Mouse (Mus musculus) c-Kit-positive CD71-positive TER-119-positive erythroid progenitor cells, embryonic 14.5 days (primary cell): ENCODE results near the gene Baiap2.

Experiments
- DNase-seq: peaks from one replicate; pipeline ENCODE4 v3.0.0-alpha.2; 2013; ENCODE audit warnings: low spot score

Baiap2 gene

DNA sequence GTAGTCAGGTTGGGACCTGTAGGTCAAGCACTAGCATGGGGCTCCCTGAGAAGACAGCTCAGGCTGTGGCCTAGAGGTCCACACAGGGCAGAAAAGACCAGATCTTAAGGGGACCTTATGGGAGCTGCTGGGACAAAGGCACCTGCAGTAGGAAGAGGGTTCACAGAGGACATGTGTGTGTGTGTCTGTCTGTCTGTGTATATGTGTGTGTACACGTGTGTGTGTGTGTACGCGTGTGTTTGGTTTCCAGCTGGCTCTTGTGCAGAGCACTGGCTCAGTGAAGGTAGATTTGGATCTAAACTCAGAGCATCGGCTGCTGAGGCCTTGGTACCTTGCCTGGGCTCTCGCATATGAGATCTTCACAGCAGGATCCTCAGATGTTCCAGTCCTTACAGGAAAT, 21.9 kb upstream of the Baiap2 start:
- DNase-seq: no peak

DNA sequence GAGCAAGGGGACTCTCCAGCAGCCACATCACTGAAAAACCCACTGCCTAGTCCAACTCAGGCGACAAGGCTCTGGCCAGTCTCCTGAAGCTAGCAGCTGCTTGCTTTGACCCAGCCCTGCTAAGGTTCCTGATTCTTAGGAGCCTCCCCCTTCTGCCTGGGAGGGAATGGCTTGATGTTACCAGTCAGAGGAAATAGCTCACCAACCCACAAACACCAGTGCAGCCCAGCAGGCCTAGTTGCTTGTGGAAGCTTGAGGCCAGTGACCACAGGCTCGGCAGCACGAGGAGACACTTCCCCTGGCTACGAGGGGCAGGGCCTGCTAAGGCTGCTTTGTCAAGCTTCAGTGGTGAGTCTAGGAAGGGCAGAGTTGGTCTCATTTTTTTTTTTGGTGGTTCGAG, 17.4 kb upstream of the Baiap2 start:
- no peak for DNase-seq

DNA sequence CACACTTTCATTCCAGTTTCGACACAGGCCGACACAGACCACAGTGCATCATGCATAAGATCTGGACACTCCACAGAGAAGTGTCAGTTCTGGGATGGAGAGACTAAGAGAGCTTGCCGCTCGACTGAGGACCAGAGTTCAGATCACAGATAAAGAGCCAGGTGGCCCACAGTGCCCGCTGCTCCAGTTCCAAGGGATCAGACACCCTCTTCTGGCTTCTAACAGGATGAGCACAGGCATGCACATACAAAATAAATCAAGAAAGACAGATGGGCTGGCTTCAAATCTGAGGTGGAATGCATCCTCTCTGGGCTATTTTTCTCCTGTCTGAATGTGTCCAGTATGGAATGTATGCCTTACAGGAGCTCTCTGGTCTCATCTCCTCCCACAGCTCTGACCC, 15.8 kb upstream of the Baiap2 start:
- no peak for DNase-seq

DNA sequence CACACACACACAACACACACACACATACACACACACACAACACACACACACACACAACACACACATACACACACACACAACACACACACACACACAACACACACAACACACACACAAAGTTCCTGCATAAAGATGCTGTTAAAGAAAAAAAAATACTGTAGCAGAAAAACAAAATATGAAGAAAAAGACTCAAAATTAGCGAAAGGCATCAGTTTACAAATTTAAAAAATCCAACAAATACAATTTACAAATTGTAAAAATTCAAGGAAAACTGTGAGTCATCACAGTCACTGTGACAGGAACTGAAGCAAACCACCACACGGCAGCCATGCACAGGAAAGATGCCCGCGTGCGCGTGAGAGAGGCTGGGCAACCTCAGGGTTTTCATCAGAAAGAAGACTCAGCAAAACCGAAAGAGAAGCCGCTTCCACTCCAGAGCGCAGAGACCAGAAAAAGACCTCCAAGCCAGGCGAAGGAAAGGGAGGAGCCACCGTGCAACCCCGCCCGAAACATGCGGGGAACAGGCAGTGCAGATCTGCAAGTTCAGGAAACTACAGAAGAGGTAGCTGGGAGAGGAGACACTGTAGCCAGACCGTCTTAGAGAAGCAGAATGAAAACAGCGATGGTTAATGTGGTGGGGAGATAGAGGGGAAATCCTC, 14.4 kb upstream of the Baiap2 start:
- DNase-seq: no peak

DNA sequence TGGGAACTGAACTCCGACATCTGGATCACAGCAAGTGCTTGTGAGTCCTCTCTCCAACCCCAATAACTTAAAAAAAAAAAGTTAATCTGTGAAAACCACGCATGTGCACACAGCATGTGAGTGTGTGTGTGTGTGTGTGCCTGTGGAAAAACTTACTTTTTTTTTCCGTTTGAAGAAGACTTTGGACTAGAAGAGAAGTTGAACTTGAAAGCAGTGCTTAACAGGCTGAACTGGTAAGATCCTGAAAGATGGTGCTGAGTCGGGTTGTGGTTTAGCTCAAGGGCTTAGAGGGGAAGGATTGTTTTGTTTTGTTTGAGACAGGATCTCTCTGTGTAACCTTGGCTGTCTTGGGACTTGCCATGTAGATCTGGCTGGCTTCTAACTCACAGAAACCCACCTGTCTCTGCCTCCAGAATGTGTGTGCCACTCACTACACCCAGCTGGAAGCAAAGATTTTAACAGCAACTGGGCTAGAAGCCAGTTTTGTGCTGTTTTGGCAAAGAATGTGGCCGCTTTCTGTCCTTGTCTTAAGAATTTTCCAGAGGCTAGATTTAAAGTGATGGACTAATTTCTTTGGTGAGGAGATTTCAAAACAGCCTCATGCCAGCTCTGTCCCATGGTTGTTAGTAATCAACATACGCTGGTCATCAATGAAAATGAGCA, 12.8 kb upstream of the Baiap2 start:
- DNase-seq: no peak

DNA sequence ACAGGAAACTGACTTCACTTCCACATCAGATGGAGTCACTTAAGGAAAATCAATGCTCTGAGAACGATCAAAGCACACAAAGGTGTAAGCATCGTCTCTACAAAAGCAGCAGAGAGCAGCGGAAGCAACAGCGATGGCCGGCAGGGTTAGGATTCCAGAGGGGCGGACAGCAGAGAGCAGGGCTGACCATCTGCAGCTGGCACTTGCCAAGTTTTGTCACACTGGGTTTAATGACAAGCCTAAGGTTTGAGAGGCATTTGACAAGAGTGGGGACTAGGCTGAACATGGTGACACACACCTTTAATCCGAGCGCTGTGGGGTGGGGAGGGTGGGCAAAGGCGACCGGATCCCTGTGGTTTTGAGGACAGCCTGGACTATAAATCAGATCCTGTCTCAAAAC, 10.8 kb upstream of the Baiap2 start:
- DNase-seq: no peak

DNA sequence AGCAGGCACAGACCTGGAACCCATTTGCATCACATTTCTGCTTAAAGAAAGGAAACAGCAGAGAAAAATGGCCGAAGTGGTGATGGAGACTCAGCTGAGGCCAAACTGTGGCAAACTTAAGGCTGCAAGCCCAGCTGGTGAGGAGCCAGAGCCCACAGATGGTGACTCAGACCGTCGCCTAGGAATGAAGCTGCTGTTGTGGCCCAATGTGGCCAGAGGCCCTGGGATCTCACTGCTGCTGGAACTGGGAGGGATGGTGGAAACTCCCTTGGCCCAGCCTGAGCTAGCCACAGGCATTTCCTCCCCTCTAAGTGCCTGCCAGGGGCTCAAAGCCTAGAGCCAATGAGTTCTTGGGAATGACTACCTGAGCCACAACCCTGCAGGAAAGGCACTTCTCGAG, 9.4 kb upstream of the Baiap2 start:
- DNase-seq: no peak

DNA sequence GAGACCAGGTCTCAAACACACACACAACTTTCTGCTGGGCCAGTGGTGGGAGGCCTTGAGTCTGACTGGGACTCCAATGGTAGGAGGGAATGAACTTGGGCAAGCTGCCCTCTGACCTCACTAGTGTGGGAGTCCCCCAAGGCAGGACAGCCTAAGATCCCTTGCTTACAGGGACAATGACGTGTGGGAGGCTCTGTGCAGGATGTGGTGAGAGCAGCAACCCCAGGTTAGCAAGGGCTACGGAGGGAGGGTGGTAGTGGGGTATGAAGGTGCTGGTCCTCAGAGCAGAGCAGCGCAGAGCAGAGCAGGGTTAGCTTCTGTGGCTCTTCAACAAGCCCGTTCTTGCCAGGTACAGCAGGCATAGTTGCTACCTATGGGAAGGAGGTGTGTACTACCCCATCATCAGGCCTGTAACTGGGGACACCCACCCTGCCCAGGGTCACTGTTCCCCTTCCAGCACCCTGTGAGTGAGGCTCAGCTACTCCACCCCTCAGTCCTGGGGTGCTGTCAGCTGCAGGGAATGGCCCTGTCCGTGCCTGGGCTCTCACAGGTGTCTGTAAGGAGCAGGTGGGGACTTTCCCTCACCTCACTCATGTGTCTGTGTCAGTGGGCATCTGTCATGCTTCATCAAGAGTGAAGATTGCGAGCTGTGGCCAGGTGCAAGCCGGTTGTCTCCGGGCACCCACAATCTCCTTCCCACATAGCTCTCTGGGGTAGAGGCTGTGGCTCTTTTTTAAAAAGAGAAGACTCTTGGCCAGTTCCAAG, 8.6 kb upstream of the Baiap2 start:
- no peak for DNase-seq

DNA sequence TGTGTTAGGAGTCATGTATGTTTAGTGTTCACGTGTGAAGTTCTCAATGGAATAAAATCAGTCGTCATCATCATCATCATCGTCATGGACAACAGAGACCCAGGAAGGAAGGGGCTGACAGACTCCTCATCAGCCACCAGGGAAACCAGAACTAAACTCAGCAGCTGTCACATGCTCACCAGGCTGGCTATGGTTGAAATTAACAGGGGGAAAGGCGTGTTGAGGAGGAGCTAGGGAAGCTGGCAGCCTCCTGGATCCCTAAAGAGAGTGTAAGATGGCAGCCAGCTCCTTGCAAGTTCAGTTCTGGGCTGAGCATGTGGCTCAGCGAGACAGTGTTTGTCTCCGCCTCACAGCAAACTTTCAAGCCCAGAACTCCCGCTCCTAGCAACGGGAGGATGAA, 7.8 kb upstream of the Baiap2 start:
- no peak for DNase-seq

DNA sequence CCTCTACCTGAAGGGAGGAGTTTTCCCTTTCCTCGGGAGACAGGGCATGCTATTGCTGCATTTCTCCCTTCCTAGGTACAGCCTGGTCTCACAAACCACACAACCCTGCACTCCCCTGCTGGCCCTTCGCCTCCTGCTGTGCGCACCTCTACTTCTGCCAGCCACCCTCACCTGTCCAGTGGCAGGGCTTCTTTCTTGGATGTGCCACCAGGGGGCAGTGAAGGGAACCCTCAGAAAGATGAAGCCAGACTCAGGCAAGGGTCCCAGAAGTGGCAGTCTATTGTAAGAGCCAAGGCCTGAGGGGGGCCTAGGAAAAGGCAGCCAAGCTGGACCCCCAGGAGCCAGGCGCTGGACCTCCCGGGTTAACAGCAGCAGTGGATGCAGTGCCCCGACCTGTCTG, 7.1 kb upstream of the Baiap2 start:
- peak; percentile 38 for DNase-seq

DNA sequence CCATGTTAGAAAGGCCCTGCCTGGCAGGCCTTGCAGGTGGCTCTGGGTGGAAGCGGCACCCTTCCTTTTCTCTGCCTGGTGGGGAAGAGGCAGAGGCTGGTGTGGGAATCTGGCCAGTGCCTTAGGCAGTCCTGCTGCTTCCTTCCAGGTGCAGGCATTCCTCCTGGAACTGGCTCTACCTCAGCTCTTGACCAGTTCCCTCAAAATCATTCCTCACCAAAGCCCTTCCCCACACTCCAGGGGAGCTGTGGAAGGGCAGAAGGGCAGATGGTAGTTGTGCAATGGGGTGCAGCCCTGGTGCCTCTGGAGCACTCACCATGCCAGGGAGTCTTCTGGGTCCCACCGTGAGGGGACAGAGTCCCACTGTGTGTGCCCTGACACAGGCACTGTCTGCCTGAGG, 6.1 kb upstream of the Baiap2 start:
- no peak for DNase-seq

DNA sequence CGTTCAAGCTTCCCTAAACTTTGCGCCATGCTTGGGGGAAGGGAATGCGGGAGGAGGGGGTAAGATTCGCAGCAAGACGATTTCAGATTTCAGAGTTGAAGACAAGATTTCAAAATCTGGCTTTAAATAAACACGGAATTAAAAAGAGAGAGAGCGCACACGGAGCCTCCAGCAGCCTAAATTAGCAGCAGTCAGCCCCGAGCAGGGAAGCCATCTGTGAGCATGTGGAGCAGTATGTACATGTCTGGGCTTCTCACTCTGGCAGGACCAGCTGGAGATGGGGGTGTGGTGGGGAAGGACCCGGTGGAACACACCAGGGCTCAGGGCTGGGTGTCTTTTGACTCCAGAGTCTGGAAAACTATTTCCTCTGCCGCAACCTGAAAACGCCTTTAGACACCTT, 5.3 kb upstream of the Baiap2 start:
- DNase-seq: no peak

DNA sequence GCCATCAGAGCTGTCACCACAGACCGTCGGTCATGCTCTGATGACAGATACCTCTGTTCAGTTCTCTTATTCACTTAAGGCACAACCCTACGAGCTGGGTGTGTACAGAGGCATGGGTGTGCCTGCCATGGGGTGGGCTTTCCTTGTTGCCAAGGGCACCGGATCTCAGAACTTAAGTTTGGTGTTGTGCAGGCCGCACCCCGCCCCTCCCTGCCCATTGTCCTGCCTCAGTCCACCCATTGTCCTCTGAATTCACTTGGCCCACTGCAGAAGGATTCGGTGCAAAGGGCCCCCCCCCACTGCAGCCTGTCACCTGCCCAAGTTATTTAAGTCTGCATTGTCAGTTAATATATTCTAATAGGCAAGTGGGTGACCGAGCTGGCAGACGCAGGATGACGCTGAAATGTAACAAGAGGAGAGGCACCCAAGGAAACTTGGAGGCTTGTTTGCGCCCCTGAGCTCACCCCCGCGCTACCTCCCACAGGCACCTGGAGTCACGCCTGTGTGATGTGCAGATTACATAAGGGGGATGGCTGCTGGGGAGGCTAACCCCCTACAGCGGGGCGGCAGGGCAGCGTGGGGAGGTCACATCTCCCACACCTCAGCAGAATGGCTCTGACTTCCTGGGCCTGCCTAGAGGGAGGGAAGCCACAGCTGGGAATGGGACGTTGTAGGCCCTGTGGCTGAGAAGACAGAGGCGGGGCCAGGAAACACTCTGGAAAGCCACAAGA, 4.6 kb upstream of the Baiap2 start:
- DNase-seq: no peak

DNA sequence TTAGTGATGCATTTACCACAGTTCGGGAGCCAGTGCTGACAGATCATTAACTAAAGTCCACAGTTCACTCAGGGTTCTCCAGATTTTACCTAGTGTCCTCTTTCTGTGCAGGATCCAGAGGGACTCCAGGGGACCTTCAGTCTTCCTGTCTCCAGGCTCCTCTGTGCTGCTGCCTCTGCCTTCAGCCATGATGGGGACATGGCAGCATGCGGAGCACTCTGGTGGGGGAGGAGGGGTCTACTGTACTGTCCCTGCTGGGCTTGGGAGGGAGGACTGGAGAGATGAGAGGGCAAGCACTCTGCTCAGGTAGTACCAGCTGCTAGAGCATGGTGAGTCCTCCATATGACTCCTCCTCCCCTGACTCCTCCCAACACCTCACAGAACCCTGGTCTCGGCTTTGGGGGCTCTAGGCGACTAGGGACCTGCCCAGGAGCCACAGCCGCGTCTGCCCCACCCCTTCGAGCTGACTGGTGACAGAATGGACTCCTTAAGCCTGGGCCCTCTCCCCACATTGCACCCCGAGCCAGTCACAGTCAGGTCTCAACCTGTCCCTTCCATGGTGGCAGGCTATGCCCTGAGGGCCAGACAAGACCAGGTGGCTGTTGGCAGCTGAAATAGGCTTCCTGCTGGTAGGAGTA, 3.4 kb upstream of the Baiap2 start:
- no peak for DNase-seq

DNA sequence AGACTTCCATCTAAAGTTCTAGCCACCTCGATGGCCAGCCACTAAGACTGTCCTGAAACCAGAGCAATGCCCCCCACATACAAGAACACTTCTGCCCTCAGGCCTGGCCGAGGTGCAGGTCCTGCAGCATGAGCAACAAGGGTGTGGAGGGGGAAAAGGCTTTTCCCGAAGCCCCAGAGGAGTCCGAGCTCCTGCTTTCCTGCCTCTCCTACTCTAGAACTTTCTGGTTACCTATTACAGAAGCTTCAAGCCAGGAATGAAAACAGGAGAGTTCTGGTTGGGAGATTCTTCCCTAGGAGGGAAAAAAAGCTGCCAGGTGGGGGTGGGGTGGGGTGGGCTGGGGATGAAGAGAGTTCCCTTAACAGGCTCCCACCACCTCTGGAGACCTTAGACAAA, 2.9 kb upstream of the Baiap2 start:
- no peak for DNase-seq

DNA sequence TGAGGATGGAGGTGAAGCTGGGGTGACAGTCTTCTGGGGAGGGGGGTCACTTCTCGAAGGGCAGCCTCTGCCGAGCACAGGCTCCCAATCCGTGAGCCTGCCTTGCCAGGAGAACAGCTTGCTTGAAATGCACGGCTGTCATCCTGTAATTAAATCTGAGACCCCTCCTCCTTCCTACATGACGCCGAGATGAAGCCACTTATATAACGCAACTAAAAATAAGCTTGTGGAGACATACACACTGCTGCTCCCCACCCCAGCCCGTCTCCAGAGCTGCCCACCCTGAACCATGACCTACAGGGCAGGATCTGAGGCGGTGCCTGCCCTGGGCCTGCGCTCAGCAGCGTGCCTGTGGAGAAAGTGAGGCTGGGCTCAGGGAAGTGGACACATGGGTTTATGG, 2.4 kb upstream of the Baiap2 start:
- DNase-seq: no peak

DNA sequence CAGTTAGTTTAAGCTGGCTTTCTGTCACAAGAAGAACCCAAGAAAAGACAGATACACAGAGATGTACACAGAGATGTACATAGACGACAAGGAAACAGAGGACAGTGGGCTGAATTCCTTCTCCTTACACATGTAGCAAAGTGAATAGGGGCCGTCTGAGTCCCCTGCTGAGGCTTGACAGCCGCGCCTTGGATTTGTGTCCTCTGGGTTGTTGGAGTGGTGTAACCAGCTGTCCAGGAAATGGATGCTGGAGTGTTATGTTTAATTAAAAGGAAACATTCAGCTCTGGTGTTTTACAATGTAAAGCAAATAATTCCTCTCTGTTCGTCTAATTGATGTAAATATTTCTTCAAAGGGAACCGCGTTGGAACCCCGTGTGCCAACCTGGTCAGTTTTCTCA, 769 bp upstream of the Baiap2 start:
- DNase-seq: no peak

DNA sequence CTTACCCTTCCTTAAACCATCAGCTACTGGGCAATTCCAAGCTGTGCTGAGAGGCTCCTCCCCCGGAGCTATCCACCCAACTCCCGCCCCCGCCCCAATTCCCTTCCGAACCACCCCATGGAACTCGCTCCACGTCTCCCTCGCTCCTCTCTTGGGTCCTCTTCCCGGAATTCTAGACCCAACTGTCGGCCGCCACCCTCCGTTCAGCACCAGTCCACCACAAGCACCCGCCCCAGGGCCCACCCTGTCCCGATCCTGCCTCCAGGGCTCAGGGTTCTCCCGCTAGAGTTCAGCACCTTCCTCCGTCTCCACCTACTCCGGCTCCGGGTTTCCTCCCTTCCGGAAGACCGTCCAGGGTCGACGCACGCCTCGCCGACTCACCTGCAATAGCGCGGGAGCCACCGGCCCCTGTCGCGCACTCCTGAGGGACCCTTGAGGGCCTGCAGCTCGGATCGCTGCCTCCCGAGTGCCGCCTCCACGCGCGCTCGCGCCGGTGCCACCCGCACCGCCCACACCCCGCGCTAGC, 299 bp upstream of the Baiap2 start:
- no peak for DNase-seq

DNA sequence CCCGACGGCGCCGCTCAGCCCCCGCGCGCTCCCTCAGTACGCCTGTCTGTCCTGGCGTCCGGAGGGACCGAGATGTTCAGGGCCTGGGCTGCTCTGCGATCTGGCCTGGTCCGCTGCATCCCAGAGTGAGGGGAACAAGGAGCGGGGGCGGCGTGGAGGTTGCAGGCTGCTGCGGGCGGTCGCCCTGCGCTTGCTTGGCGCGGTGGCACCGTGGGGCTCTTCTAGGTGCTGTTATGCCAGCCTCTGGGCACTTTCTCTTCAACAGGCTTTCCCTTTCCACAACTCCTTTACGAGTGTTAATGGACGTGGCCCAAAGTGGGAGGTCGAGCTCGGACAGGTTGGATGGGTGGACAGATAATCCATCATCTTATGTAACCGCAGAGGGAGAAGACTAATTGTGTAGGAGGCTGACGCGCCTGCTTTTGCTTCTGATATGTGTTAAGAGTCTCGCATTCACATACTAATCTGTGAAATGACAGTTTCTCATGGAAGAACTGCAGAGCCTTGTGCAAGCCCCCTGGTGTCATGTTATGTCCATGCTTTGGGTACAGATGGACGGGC, 945 bp downstream of the Baiap2 start:
- peak; percentile 20 for DNase-seq

DNA sequence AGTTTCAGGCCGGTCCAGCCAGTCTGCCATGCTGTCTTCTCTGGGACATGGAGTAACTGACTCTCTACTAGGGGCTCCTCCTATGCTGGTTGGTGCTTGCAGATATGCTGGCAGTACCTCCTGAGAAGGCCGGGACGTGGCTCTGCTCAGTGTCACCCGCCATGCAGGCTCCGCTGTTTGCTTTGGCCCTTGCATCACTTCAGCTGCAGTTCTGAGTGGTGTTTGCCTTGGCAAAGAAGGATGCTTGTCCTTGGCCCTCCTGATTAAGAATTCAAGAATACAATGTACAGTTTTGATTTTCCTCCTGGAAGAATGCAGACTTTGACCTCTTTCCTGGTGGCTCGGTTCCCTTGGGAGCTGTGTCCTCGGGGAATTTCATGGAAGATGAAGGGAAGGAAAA, 2.8 kb downstream of the Baiap2 start:
- no peak for DNase-seq

DNA sequence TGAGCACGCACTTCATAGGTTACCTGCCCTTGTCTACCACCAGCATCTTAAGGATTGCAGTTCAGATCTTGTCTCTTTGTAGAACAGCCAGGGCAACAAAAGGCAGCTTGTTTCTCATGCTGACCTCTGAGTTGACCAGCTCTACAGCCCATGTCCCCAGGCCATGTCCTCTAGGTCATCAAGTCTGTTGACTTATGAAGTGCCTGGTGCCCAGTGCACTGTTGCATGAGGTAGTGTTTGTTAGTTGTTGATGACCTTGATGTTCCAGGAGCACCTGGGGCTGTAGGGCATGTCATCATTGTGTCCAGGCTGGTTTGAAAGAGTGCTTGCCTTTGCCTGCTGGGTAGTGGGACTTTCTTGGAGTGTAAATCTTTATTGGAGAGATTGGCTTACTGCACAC, 4.9 kb downstream of the Baiap2 start:
- no peak for DNase-seq

DNA sequence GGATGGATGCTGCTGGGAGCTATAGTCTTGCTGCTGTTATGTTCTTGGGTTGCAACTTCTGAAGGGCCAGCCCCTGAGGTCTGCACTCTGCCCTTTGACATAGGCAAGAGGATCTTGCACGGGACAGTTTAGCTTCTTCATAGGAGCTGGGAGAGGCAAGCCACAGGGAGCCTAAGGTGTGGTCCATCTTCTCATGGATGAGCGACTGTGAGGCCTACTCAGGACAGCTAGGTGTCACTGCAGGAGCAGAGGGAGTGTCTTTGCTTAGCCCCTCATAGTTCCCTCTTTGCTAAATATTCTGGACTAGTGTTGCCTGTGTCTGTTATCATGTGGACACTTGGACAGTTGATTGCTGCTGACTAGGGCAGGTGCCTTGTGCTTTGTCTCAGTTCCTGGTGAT, 5.3 kb downstream of the Baiap2 start:
- DNase-seq: no peak
